Mouse (Mus musculus) CH12.LX (cell line): ENCODE measurements around the gene Mef2a. TPM values are rescaled to one million over a fixed set of nuclear protein-coding genes. Genes with fewer than 3 reads are reported as not detected.

Source experiments
- DNase-seq: peaks from one replicate; pipeline ENCODE4 v3.0.0-alpha.2; 2013; ENCODE audit errors: extremely low read depth
- H3K27ac ChIP-seq: 2 replicates; pipeline ENCODE4 v1.5.1; 2012; ENCODE audit warnings: low read depth, mild to moderate bottlenecking, control low read depth, moderate library complexity; ENCODE audit not compliant: insufficient read depth
- H3K27me3 ChIP-seq: replicated peaks from 2 replicates; pipeline ENCODE3; 2012; ENCODE audit warnings: inconsistent platforms
- H3K36me3 ChIP-seq, 2 experiments: replicated peaks in 1 of 2; 2 replicates each; pipeline versions ENCODE3 to v1.6.1; 2012; ENCODE audit warnings: inconsistent platforms in 1 of 2, low read length in 1 of 2, mild to moderate bottlenecking in 1 of 2, mixed read lengths in 1 of 2, moderate library complexity in 1 of 2; ENCODE audit not compliant: control insufficient read depth in 1 of 2, insufficient read depth in 1 of 2
- H3K4me1 ChIP-seq, 2 experiments: 2 replicates each; pipeline ENCODE4 v1.6.1; 2012; ENCODE audit warnings: inconsistent platforms in 1 of 2, moderate library complexity in 1 of 2; ENCODE audit not compliant: insufficient read depth in 2 of 2, control insufficient read depth in 1 of 2
- H3K4me2 ChIP-seq: 2 replicates; pipeline ENCODE4 v1.6.1; 2012; ENCODE audit warnings: low read depth, mild to moderate bottlenecking, control low read depth; ENCODE audit not compliant: poor library complexity, insufficient read depth, severe bottlenecking
- H3K4me3 ChIP-seq, 3 experiments: fragments of 150-350 bp in 1 of 3; sonication (generic) in 1 of 3; replicated peaks in 1 of 3; 2 replicates each; pipeline versions ENCODE3 to v1.5.1; 2011 to 2012; ENCODE audit warnings: low read depth in 2 of 3, low read length in 2 of 3, mild to moderate bottlenecking in 2 of 3, moderate library complexity in 2 of 3, control low read depth in 1 of 3, improper control_type of control experiment in 1 of 3, inconsistent platforms in 1 of 3, mixed read lengths in 1 of 3; ENCODE audit not compliant: poor library complexity in 1 of 3
- H3K79me2 ChIP-seq: replicated peaks from 2 replicates; pipeline ENCODE4 v1.6.1; 2012; ENCODE audit warnings: mild to moderate bottlenecking, moderate library complexity; ENCODE audit not compliant: control insufficient read depth, poor library complexity, insufficient read depth, severe bottlenecking; ENCODE audit errors: extremely low read depth
- H3K9ac ChIP-seq: 2 replicates; pipeline ENCODE4 v1.6.1; 2012; ENCODE audit warnings: low read depth, mild to moderate bottlenecking, control low read depth, moderate library complexity; ENCODE audit not compliant: insufficient read depth
- H3K9me3 ChIP-seq: replicated peaks from 2 replicates; pipeline ENCODE3; 2012; ENCODE audit warnings: low read length, inconsistent platforms, mixed read lengths
- BHLHE40 ChIP-seq: IDR thresholded peaks from 2 replicates; pipeline ENCODE4 v1.6.1; 2011; ENCODE audit warnings: mild to moderate bottlenecking, low read depth, low read length, improper control_type of control experiment
- CHD1 ChIP-seq: IDR thresholded peaks from 2 replicates; pipeline ENCODE4 v1.6.1; 2012; ENCODE audit warnings: low read depth, low read length, improper control_type of control experiment, inconsistent platforms
- CTCF ChIP-seq, 2 experiments: IDR thresholded peaks in 1 of 2; conservative IDR thresholded peaks in 1 of 2; 2 replicates each; pipeline ENCODE4 v1.5.1; 2011 to 2012; ENCODE audit warnings: low read depth in 2 of 2, low read length in 2 of 2, improper control_type of control experiment in 1 of 2, inconsistent platforms in 1 of 2, mild to moderate bottlenecking in 1 of 2, moderate library complexity in 1 of 2
- E2F4 ChIP-seq: IDR thresholded peaks from 2 replicates; pipeline ENCODE4 v1.6.1; 2011; ENCODE audit warnings: low read depth, low read length, improper control_type of control experiment; ENCODE audit not compliant: insufficient replicate concordance
- ELF1 ChIP-seq: IDR thresholded peaks from 2 replicates; pipeline ENCODE4 v1.6.1; 2014; ENCODE audit warnings: low read depth, mild to moderate bottlenecking, inconsistent platforms, low read length, improper control_type of control experiment
- ETS1 ChIP-seq: conservative IDR thresholded peaks from 2 replicates; pipeline ENCODE4 v1.6.1; 2012; ENCODE audit warnings: low read depth, mild to moderate bottlenecking, inconsistent platforms, low read length, improper control_type of control experiment, moderate library complexity
- HCFC1 ChIP-seq: IDR thresholded peaks from 2 replicates; pipeline ENCODE4 v1.6.1; 2012; ENCODE audit warnings: low read depth, mild to moderate bottlenecking, inconsistent platforms, low read length, improper control_type of control experiment
- IRF4 ChIP-seq: IDR thresholded peaks from 2 replicates; pipeline ENCODE4 v1.6.1; 2014; ENCODE audit warnings: low read depth, mild to moderate bottlenecking, inconsistent platforms, low read length, improper control_type of control experiment
- JUN ChIP-seq: IDR thresholded peaks from 2 replicates; pipeline ENCODE4 v1.6.1; 2011; ENCODE audit warnings: low read depth, mild to moderate bottlenecking, low read length, improper control_type of control experiment, moderate library complexity; ENCODE audit not compliant: insufficient read depth
- KAT2A ChIP-seq: IDR thresholded peaks from 2 replicates; pipeline ENCODE4 v1.6.1; 2012; ENCODE audit warnings: low read length, improper control_type of control experiment, inconsistent platforms; ENCODE audit not compliant: insufficient replicate concordance
- MAFK ChIP-seq: IDR thresholded peaks from 2 replicates; pipeline ENCODE4 v1.6.1; 2011; ENCODE audit warnings: low read length, improper control_type of control experiment; ENCODE audit not compliant: insufficient replicate concordance
- MAZ ChIP-seq: IDR thresholded peaks from 2 replicates; pipeline ENCODE4 v1.6.1; 2012; ENCODE audit warnings: low read depth, mild to moderate bottlenecking, inconsistent platforms, low read length, improper control_type of control experiment, moderate library complexity
- MXI1 ChIP-seq: IDR thresholded peaks from 2 replicates; pipeline ENCODE4 v1.6.1; 2011; ENCODE audit warnings: mild to moderate bottlenecking, low read depth, low read length, improper control_type of control experiment
- MYC ChIP-seq: IDR thresholded peaks from 2 replicates; pipeline ENCODE4 v1.6.1; 2011; ENCODE audit warnings: low read depth, mild to moderate bottlenecking, improper control_type of control experiment, low read length
- NELFE ChIP-seq: IDR thresholded peaks from 2 replicates; pipeline ENCODE4 v1.6.1; 2011; ENCODE audit warnings: low read depth, low read length, improper control_type of control experiment
- NRF1 ChIP-seq: IDR thresholded peaks from 2 replicates; pipeline ENCODE4 v1.6.1; 2014; ENCODE audit warnings: low read depth, mild to moderate bottlenecking, inconsistent platforms, low read length, improper control_type of control experiment, moderate library complexity
- PAX5 ChIP-seq: IDR thresholded peaks from 2 replicates; pipeline ENCODE4 v1.6.1; 2012; ENCODE audit warnings: low read length, inconsistent platforms, mixed read lengths
- POLR2AphosphoS2 ChIP-seq: IDR thresholded peaks from 2 replicates; pipeline ENCODE4 v1.6.1; 2011; ENCODE audit warnings: low read depth, low read length, improper control_type of control experiment
- TBP ChIP-seq: conservative IDR thresholded peaks from 2 replicates; pipeline ENCODE4 v1.6.1; 2011; ENCODE audit warnings: low read depth, low read length, improper control_type of control experiment
- TCF12 ChIP-seq: IDR thresholded peaks from 2 replicates; pipeline ENCODE4 v1.6.1; 2014; ENCODE audit warnings: low read depth, mild to moderate bottlenecking, inconsistent platforms, low read length, improper control_type of control experiment
- UBTF ChIP-seq: IDR thresholded peaks from 2 replicates; pipeline ENCODE4 v1.6.1; 2012; ENCODE audit warnings: low read depth, mild to moderate bottlenecking, inconsistent platforms, low read length, improper control_type of control experiment, moderate library complexity
- USF1 ChIP-seq: IDR thresholded peaks from 2 replicates; pipeline ENCODE4 v1.6.1; 2014; ENCODE audit warnings: low read depth, mild to moderate bottlenecking, inconsistent platforms, low read length, improper control_type of control experiment
- USF2 ChIP-seq: conservative IDR thresholded peaks from 2 replicates; pipeline ENCODE4 v1.6.1; 2011; ENCODE audit warnings: low read depth, low read length, improper control_type of control experiment
- ZC3H11A ChIP-seq: IDR thresholded peaks from 2 replicates; pipeline ENCODE4 v1.6.1; 2012; ENCODE audit warnings: low read depth, mild to moderate bottlenecking, inconsistent platforms, low read length, improper control_type of control experiment
- ZKSCAN1 ChIP-seq: IDR thresholded peaks from 2 replicates; pipeline ENCODE4 v1.6.1; 2012; ENCODE audit warnings: low read depth, inconsistent platforms, low read length, improper control_type of control experiment, borderline replicate concordance
- ZNF384 ChIP-seq: IDR thresholded peaks from 2 replicates; pipeline ENCODE4 v1.6.1; 2012; ENCODE audit warnings: low read depth, low read length, improper control_type of control experiment, inconsistent platforms
- dilution Hi-C: fragments of 300-500 bp; cut with MboI; formaldehyde crosslinking; loops from 2 replicates; pipeline ENCODE4 v1.14.3; 2020; ENCODE audit warnings: low sequenced_read_pairs; ENCODE audit not compliant: extremely low pct_unique_long_range_greater_than_20kb, extremely low pct_ligation_motif_present
- in situ Hi-C: fragments of 300-500 bp; cut with MboI; formaldehyde crosslinking; loops from 3 replicates; pipeline ENCODE4 v1.14.3; 2019; ENCODE audit warnings: low sequenced_read_pairs, low pct_ligation_motif_present, low pct_unique_long_range_greater_than_20kb, mixed read lengths
- polyA plus RNA-seq: library from polyadenylated mRNA; unstranded; fragments of >175 nt; gene quantifications from 2 replicates; pipeline ENCODE4 v1.2.1, GENCODE M21; 2012; ENCODE audit warnings: low read depth; ENCODE audit not compliant: insufficient read length
- total RNA-seq, 2 experiments: library from RNA; depleted of rRNA; stranded (reverse); fragments of 300-350 nt in 1 of 2; fragments of >200 nt in 1 of 2; gene quantifications; 2 replicates each; pipeline ENCODE4 v1.2.3; 2012 to 2014

Gene Mef2a
- total and polyA plus RNA-seq, 3 experiments = 40.1 to 100 (median 42.2) TPM

GRCm38 (mm10) chr7:67206496-67206895, 166.2 kb downstream of the Mef2a start:
- no peaks in the 10 kb centered on the region for H3K4me1 ChIP-seq
- no peak overlapping the region for H3K9ac ChIP-seq
- DNase-seq = no peak
- H3K27me3 ChIP-seq = peaks cover 33% of the 10 kb centered on the region
- no peaks in the 10 kb centered on the region for H3K79me2 ChIP-seq
- no peaks in the 10 kb centered on the region for H3K9me3 ChIP-seq
- no peak overlapping the region for H3K4me2 ChIP-seq
- in situ Hi-C loops = loop anchor here (5.0 to 25.0 kb wide), 2 partner anchors 369 to 426 kb away; partner anchors contain the start of gene Adamts17
- H3K36me3 ChIP-seq = no peaks in the 10 kb centered on the region
- no peak overlapping the region for H3K27ac ChIP-seq
- no peak overlapping the region for H3K4me3 ChIP-seq
- no peak for TF ChIP-seq JUN
- no peak for TF ChIP-seq ZNF384
- TF ChIP-seq PAX5 = no peak
- no peak for TF ChIP-seq USF1
- no peak for TF ChIP-seq MXI1
- no peak for TF ChIP-seq BHLHE40
- TF ChIP-seq KAT2A = no peak
- TF ChIP-seq POLR2AphosphoS2 = no peak
- TF ChIP-seq NELFE = no peak
- TF ChIP-seq UBTF = no peak
- no peak for TF ChIP-seq ELF1
- no peak for TF ChIP-seq CHD1
- dilution Hi-C loops = no loop called here

- peaks cover 30% of the 10 kb centered on the region for H3K27me3 ChIP-seq
- no peaks in the 10 kb centered on the region for H3K79me2 ChIP-seq
- H3K9me3 ChIP-seq = no peaks in the 10 kb centered on the region
- no peak overlapping the region for H3K27ac ChIP-seq
- H3K9ac ChIP-seq = no peak overlapping the region
- no peaks in the 10 kb centered on the region for H3K36me3 ChIP-seq
- in situ Hi-C loops = loop anchor here (5.0 to 25.0 kb wide), 2 partner anchors 369 to 426 kb away; partner anchors contain the start of gene Adamts17
- dilution Hi-C loops = no loop called here
- H3K4me3 ChIP-seq = no peak overlapping the region
- H3K4me2 ChIP-seq = no peak overlapping the region
- no peaks in the 10 kb centered on the region for H3K4me1 ChIP-seq
- TF ChIP-seq ZC3H11A = no peak
- TF ChIP-seq MYC = no peak
- no peak for TF ChIP-seq MAFK
- no peak for TF ChIP-seq TCF12
- no peak for TF ChIP-seq ZKSCAN1
- no peak for TF ChIP-seq UBTF
- no peak for TF ChIP-seq CTCF (conservative IDR thresholded peaks at IDR 0.05 in 1 of 2, IDR thresholded peaks at IDR 0.05 in 1 of 2; ENCODE audit: low read depth in 2 of 2, low read length in 2 of 2)
- no peak for TF ChIP-seq HCFC1
- TF ChIP-seq MXI1 = no peak
- no peak for TF ChIP-seq IRF4
- no peak for TF ChIP-seq NRF1
- no peak for TF ChIP-seq ZNF384
- TF ChIP-seq ETS1 = no peak
- TF ChIP-seq KAT2A = no peak
- no peak for TF ChIP-seq NELFE
- no peak for TF ChIP-seq E2F4
- no peak for TF ChIP-seq USF2
- TF ChIP-seq JUN = no peak
- no peak for TF ChIP-seq MAZ
- TF ChIP-seq TBP = no peak
- no peak for DNase-seq
Measured at GRCm38 (mm10) chr7:67205734-67206425, 166.8 kb downstream of the Mef2a start.
